Mouse (Mus musculus) adrenal gland, adult 2 months (tissue): ENCODE data around the gene Hoxb5. TPM values are rescaled to one million over a fixed set of nuclear protein-coding genes. Genes with fewer than 3 reads are reported as not detected.
A peak's percentile ranks its signal among the peaks of the same experiment; 100 is the strongest.

Source experiments
- DNase-seq: peaks from one replicate; pipeline ENCODE4 v3.0.0; 2021
- microRNA-seq, 2 experiments: library from miRNA; unstranded; fragments of <30 nt; microRNA quantifications; one replicate each; pipeline ENCODE4 v1.2.0; 2021
- polyA plus RNA-seq: library from polyadenylated mRNA; depleted of rRNA; stranded (reverse); fragments of >200 nt; gene quantifications from 2 replicates; pipeline ENCODE4 v1.2.3, GENCODE M21; 2012; rRNA removed
- total RNA-seq, 2 experiments: library from RNA; stranded (reverse); gene quantifications; 2 replicates each; pipeline ENCODE4 v1.2.3; 2021

Hoxb5 gene
- total and polyA plus RNA-seq, 3 experiments, result 15.2 to 45.6 (median 31.6) TPM

DNA sequence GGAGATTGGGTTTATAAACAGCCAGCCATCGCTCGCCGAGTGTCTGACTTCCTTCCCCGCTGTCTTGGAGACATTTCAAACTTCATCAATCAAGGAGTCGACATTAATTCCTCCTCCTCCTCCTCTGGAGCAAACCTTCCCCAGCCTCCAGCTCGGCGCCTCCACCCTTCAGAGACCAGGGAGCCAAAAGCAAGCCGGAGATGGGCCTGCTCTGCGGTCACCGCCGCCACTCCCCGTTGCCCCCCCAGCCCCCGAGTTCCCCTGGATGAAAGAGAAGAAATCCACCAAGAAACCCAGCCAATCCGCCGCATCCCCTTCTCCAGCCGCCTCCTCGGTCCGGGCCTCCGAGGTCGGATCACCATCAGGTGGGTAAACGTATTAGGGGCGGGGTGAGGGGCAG is 48.7 kb downstream of the Hoxb5 start:
- DNase-seq, result peak; percentile 88

- DNase-seq, result peak; percentile 82
These were observed 49.8 kb downstream of the Hoxb5 start for GRCm38 (mm10) chr11:96352691-96353521.

DNA sequence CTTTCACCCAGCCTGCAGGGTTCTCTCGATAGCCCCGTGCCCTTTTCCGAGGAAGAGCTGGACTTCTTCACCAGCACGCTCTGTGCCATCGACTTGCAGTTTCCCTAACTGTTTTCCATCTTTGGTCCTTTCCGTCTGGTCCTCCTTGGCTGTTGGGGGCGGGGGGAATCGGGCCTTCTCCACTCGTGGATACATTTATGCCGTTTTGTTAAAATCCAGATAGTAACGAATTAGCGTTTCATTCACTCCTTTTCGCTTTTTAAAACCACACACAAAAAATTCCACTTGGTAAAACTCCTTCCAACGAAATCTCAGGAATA is 50.3 kb downstream of the Hoxb5 start:
- no peak for DNase-seq

DNA sequence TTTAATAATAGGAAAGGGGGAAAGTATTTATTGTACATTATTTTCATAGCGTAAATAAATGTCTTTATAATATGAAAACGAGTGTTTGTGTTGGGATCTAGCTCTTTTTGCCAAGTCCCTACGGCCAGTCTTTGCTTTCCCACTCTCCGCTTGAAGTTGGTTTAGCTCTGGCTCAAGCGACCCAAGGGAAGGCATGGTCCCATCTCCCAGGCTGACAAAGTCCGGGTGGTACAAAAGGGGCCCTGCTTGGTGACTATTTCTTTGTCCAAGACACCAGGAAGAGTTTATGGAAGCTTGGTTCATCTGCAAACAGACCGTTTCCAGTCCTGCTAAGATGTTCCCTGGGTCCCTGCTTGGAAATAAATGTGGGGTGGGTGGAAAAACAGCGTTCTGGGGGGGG is 50.8 kb downstream of the Hoxb5 start:
- DNase-seq, result no peak

GRCm38 (mm10) chr11:96354376-96354775 is 51.2 kb downstream of the Hoxb5 start:
- DNase-seq, result peak; percentile 83

- peak; percentile 29 for DNase-seq
These were observed 51.7 kb downstream of the Hoxb5 start for GRCm38 (mm10) chr11:96354801-96355311.

Small RNA genes lying within 50 kb of the gene (microRNA-seq; reads per million reads assigned to microRNA genes)
- gene Mir10a (39,672 to 40,568 reads per million in 2 experiments), gene Mir196a-1 (12.8 to 20.0 reads per million in 2 experiments)

Other genes with a start within 250 kb of the Hoxb5 start
- gene Ube2z, start 237.9 kb upstream of the Hoxb5 start, total RNA-seq, result 10 to 100 TPM; 45.3 to 46.5 TPM
- 17.0 and 20.7 TPM in 2 replicates for gene Ube2z, start 237.9 kb upstream of the Hoxb5 start, polyA plus RNA-seq
- gene Atp5g1, start 227.7 kb upstream of the Hoxb5 start, total RNA-seq, result 100 to 1,000 TPM; 240 to 384 TPM
- gene Atp5g1, start 227.7 kb upstream of the Hoxb5 start, polyA plus RNA-seq, result 484 and 733 TPM in 2 replicates
- not detected for gene Calcoco2, start 191.4 kb upstream of the Hoxb5 start, total RNA-seq
- gene Calcoco2, start 191.4 kb upstream of the Hoxb5 start, polyA plus RNA-seq, result not detected in 2 replicates
- gene Ttll6, start 169.6 kb upstream of the Hoxb5 start, total RNA-seq, result not detected
- gene Ttll6, start 169.6 kb upstream of the Hoxb5 start, polyA plus RNA-seq, result 0.03 TPM in 1 of 2 replicates, not detected in the other
- not detected for gene Hoxb13, start 109.0 kb upstream of the Hoxb5 start, total RNA-seq
- gene Hoxb13, start 109.0 kb upstream of the Hoxb5 start, polyA plus RNA-seq, result not detected in 2 replicates
- 100 to 1,000 TPM; 183 to 377 TPM for gene Hoxb9, start 31.9 kb upstream of the Hoxb5 start, total RNA-seq
- gene Hoxb9, start 31.9 kb upstream of the Hoxb5 start, polyA plus RNA-seq, result 156 and 180 TPM in 2 replicates
- gene Hoxb8, start 21.4 kb upstream of the Hoxb5 start, total RNA-seq, result 10 to 100 TPM; 67.3 to 93.9 TPM
- gene Hoxb8, start 21.4 kb upstream of the Hoxb5 start, polyA plus RNA-seq, result 357 and 428 TPM in 2 replicates
- gene Hoxb7, start 16.7 kb upstream of the Hoxb5 start, total RNA-seq, result 10 to 100 TPM; 46.4 to 46.7 TPM
- 48.8 and 55.9 TPM in 2 replicates for gene Hoxb7, start 16.7 kb upstream of the Hoxb5 start, polyA plus RNA-seq
- gene Hoxb6, start 10.9 kb upstream of the Hoxb5 start, total RNA-seq, result 10 to 100 TPM; 33.0 to 72.2 TPM
- gene Hoxb6, start 10.9 kb upstream of the Hoxb5 start, polyA plus RNA-seq, result 201 and 210 TPM in 2 replicates
- gene Hoxb4, start 14.9 kb downstream of the Hoxb5 start, total RNA-seq, result 10 to 100 TPM; 16.7 to 21.8 TPM
- 27.9 and 30.0 TPM in 2 replicates for gene Hoxb4, start 14.9 kb downstream of the Hoxb5 start, polyA plus RNA-seq
- 10 to 100 TPM; 20.1 to 21.9 TPM for gene Hoxb3, start 20.0 kb downstream of the Hoxb5 start, total RNA-seq
- 89.4 and 94.9 TPM in 2 replicates for gene Hoxb3, start 20.0 kb downstream of the Hoxb5 start, polyA plus RNA-seq
- 10 to 100 TPM; 18.7 to 22.6 TPM for gene Hoxb2, start 47.2 kb downstream of the Hoxb5 start, total RNA-seq
- gene Hoxb2, start 47.2 kb downstream of the Hoxb5 start, polyA plus RNA-seq, result 69.6 and 86.1 TPM in 2 replicates
- gene Hoxb1, start 62.4 kb downstream of the Hoxb5 start, total RNA-seq, result not detected
- gene Hoxb1, start 62.4 kb downstream of the Hoxb5 start, polyA plus RNA-seq, result not detected in 2 replicates
- 1 to 10 TPM; 5.5 to 6.5 TPM for gene Skap1, start 161.3 kb downstream of the Hoxb5 start, total RNA-seq
- 2.9 and 3.3 TPM in 2 replicates for gene Skap1, start 161.3 kb downstream of the Hoxb5 start, polyA plus RNA-seq